Mouse (Mus musculus) adrenal gland, adult 10 weeks (tissue): Measurements from ENCODE around the gene Mpig6b. TPM values are rescaled to one million over a fixed set of nuclear protein-coding genes. Genes with fewer than 3 reads are reported as not detected.

Experiments
- polyA plus RNA-seq: library from polyadenylated mRNA; stranded (reverse); fragments of 350-450 nt; fragmentation: Illumina TruSeq; extraction: RNeasy Lipid Tissue Mini Kit (QIAGEN cat#74804); gene quantifications from one replicate; pipeline ENCODE4 v1.2.3, GENCODE M21; 2014; ENCODE audit warnings: low read depth, low replicate concordance

The Mpig6b gene
- not detected for polyA plus RNA-seq

DNA sequence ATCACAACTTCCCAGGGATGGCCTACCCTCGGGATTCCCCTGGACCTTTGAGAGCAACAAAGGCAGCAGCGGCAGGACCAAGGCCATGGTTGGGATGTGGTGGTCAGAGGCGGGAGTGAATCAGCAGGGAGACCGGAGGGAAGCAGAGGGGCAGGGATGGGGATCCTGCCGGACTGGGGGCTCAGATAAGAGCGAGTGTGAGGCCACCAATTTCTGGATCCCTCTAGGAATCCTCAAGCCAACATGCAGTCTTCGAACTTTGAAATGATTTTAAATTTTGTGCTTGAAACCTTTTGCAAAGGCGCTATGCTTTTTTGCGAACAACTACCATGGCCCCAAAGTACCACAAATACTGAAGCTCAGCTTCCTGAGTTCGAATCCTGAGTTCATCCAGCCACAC, at the start of gene Mpig6b:
Gene Mpig6b, minus strand, starts transcription at position 101 of the 400 bp plus-strand sequence.

GRCm38 (mm10) chr17:35115046-35116019, 49.3 kb upstream of the Mpig6b start, which contains the start of gene Ly6g5b:
Gene Ly6g5b, minus strand, starts transcription at chr17:35115428.

GRCm38 (mm10) chr17:35108097-35108496, 42.1 kb upstream of the Mpig6b start, which contains the start of gene Ly6g5c:
Gene Ly6g5c, plus strand, starts transcription at chr17:35108279.

DNA sequence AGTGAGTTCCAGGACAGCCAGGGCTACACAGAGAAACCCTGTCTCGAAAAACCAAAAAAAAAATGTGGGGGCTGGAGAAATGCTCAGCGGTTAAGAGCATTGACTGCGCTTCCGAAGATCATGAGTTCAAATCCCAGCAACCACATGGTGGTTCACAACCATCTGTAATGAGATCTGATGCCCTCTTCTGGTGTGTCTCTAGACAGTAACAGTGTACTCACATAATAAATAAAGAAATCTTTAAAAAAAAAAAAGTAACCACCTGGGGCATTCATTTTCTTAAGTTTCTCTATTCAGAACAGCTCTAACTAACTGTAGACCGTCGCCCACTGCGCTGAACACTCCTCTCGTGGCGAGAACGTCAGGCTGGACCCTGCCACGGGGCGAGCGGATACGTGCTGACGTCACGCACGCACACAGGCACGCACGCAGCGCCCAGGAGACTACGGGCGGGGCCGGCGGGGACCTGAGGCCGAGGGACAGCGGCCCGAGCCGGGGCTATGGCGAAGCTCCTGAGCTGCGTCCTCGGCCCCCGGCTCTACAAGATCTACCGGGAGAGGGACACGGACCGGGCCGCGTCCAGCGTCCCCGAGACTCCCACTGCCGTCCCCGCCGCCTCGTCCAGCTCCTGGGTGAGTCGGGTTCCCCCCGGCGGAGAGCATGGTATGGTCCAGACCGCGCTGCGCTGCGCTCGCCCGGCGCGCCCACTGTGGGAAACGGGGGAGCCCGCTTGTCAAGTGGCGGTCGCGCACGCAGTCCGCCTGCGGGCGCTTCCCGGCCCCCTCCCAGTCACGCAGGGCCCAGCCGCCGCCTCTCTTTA, 23.1 kb upstream of the Mpig6b start, which contains the start of gene Abhd16a:
Gene Abhd16a, plus strand, starts transcription at position 439 of the 820 bp plus-strand sequence.

DNA sequence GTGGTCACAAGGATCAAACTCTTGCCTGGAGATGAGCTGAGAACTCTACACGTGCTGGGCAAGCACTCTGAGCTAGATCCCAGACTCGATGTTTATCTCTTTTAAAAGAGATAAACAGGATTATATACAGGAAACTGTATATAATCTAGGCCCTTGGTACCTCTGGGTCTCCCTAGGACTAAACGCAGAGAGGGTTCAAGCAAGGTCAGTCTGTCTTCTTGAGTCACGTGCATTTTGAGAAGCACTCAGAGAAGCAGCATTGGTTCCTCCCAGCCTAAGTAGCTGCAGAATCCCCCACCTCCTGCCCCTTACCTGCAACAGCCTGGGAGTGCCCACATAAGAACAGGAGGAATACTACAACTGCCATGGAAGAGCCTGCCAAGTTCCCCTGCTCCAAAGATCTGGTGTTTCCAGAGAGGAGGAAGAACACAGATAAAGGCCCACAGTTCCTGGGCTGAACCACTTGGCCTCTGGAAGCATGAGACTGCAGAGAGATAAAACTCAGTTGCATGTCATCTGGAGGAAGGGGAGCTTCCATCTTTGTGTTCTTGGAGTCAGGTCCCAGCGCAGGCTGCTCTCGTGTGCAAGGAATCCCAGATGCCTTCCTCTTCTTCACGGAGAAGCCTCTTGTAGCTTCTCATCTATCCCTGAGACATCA, 19.4 kb upstream of the Mpig6b start, which contains the start of gene Ly6g6f:
Gene Ly6g6f, minus strand, starts transcription at position 403 of the 658 bp plus-strand sequence.

DNA sequence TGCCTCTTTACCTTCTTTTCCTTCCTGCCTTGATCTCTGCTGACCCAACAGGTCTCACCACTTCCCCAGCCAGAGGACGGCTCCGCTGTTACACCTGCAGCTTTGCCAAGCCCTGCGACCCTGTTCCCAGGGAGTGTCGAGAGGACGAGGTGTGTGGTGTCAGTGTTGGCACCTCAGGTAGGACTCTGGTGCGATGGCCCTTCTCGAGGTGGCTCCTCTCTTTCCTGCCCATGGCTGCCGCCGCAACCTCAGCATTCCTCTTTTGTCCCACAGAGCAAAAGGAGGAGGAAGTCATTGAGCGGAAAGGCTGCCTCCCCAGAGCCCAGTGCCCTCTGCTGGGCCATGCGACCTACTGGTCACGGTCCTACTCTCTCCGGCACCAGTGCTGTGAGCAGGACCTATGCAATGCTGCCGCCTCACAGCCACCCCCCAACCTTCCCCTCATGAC, 11.8 kb upstream of the Mpig6b start, which contains the start of gene Ly6g6d:
Gene Ly6g6d, minus strand, starts transcription at position 280 of the 448 bp plus-strand sequence.

GRCm38 (mm10) chr17:35076507-35077176, 10.7 kb upstream of the Mpig6b start, which contains the start of gene Ly6g6e:
Gene Ly6g6e, plus strand, starts transcription at chr17:35076902.

DNA sequence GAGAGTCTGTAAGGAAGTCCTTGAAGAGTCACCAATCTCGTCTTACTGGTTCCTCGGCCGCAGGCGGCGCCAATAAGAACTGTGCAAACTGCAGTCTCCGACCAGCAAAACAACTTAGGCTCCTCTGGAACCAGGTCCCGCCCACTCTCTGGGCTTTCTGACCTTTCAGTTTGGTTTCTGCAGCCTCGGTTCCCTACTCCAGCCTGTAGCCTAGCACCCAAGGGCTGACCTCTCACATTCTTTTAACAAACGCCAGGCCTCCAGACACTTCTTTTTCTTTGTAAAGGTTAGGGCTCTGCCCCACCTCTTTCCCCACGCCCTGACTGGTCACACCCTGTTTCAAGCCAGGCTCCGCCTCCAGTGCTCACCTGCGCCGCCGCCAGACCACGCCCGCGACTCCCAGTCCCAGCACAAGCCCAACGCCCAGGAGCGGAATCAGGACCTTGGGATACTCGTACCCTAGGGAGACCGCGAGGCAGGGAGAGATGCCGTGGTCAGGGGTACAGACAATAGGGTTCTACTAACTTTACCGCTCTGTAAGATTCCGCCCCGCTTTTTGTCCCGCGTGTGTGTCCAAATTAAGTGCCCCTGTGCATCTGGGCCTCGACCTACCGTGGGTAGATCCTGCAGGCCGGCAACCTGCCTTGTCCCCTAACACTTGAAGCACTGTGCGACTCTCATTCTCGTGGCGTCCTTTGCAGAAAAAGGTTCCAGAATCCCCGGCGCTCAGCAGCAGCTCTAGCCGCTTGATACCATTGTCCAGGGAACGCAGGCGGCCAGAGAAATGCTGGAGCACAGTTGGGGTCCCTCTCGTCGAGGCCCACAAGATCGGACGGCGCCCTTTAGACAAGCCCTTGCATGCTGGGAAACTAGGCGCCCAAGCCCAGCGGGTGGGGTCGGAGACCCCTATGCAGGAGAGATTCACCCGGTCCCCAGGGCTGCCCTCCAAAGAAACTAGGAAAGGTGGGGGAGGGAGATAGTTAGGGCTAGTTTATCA, 735 bp downstream of the Mpig6b start, which contains the start of gene Ly6g6c:
Gene Ly6g6c, plus strand, starts transcription at position 438 of the 997 bp plus-strand sequence.

DNA sequence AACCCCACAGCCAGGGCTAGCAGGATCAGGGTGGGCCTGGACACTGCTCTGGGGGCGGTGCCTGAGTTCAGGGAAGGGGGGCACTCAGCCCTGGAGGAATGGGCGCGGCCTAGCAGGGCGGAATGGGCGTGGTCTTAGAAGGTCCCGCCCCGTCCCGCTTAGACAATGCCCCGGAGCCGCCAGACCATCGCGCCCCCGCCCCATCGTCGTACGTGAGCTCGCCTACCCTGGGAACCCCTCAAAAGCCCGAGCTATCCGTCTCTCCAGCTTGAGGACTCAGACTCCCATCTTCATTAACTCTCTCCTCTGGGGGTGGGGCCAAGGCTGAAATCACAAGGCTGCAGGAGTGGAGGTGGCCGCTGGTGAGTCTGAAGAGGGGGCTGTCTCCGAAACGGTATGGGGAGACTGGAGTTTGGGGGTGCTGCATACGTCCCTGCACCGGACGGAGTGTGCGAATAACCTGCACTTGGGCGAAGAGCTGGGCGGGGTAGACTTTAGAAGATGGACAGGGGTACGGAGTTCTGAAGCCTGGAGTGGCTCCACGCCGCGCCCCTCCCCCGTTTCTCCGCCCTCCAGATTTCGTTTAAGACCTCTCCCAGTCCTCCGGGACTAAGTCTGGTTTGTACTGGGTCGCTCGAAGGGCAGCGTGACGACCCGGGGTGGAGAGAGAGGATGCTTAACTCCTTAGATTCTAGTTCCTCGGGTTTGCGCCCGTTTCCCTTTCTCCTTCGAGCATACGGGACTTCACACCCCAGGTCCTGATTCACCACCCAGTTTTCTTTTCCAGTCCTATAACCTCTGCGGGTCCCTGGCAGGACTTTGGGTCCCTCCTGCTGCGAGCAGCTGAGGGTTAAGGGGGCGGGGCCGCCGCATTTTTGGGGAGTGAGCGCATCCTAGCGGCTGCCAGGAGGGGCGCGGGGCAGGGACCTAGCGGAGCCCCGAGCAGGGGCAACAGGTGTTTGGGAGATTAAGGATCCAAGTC, 6.8 kb downstream of the Mpig6b start, which contains the start of gene Ddah2:
Gene Ddah2, plus strand, starts transcription at position 125 of the 982 bp plus-strand sequence.

GRCm38 (mm10) chr17:35049561-35050016, 16.4 kb downstream of the Mpig6b start, which contains the start of gene Clic1:
Gene Clic1, plus strand, starts transcription at chr17:35049966.

DNA sequence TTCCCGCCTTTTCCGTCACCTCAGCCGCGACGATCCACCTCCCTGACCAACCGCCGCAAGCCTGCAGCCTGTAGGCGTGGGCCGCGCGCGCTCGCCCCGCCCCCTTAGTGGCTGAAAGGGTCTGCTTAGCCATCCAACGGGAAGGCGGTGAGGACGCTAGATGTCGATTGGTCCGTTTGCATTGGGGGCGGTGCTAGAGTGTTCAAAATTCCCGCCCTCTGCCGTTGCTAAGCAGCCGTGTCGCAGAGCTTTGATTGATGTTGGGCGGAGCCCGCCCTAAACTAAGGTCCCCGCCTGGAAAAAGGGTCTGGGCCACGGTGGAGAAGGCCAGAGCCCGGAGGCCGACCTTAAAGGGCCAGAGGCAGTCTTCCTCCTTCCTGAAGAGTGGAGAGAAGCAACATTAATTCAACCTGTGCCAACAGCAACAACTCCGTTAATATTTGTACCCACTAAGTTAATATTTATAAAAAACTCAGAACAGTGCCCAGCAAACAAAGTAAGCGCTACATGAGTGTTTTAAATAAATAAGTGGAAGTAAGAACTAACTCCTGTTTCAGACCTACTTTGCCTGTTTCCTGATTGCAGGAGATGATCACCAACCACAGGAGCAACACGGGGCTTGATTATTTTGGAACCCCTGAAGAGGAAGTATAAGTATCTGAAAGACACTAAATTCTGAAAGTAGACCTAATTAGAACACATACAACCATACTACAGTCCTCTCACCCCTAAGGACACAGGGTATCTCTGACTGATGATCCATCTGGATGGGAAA, 19.1 kb downstream of the Mpig6b start, which contains the start of gene Msh5:
Gene Msh5, minus strand, starts transcription at position 65 of the 775 bp plus-strand sequence.

DNA sequence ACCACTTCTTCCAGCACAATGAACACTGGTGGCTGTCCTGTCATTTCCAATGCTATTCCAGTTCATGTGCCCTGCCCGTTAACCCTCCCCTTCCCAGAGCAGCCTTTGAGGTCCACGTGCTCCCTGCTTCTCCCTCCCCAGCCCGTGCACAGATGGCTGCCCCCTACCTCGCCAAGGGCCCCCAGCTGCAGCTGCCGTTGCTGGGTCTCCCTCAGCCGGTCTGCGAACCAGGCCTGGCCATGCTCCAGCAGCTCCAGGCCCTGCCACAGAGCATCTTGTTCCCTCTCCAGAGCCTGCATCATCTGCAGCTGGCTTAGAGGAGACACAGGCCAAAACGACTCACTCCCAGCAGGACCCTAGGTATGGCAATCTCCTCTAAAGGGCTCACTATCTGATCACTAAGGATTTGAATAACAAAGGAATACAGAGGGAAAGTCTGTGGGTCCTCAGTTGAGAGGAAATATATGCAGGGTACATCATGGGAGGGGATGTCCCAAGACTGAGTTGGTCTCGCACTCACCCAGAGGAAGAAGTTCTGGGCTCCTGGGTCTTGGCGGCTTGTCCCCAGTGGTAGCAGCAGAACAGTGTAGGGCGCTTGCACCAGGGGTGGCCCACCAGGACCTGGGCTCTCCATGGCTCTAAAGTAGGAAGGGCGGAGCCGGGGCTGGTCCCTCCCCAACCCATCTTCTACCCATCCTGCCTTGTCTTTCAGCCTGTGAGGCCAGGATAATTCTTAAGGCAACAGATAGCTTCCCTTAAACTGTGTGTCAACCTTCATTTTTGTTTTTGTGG, 38.5 kb downstream of the Mpig6b start, which contains the start of gene Sapcd1:
Gene Sapcd1, minus strand, starts transcription at position 740 of the 792 bp plus-strand sequence.

GRCm38 (mm10) chr17:35016376-35016775, 49.6 kb downstream of the Mpig6b start, which contains the start of gene Vwa7:
Gene Vwa7, plus strand, starts transcription at chr17:35016579.

